Mouse (Mus musculus) forebrain, embryonic 14.5 days (tissue): ENCODE measurements around the gene Tmem106c. TPM values are rescaled to one million over a fixed set of nuclear protein-coding genes. Genes with fewer than 3 reads are reported as not detected.

Source experiments
- ATAC-seq: fragments of 200-750 bp; cut with Nextera tagmentation; 2 replicates; pipeline ENCODE4 v1.8.0; 2017; ENCODE audit warnings: mild to moderate bottlenecking, moderate library complexity
- DNase-seq: peaks from one replicate; pipeline ENCODE4 v3.0.0-alpha.2; 2015; ENCODE audit warnings: low spot score
- H3K27ac ChIP-seq: fragments of 300-500 bp; sonication (generic); 2 replicates; pipeline ENCODE4 v1.5.1; 2014; ENCODE audit warnings: low read depth, mild to moderate bottlenecking, control low read depth, low read length, moderate library complexity
- H3K27me3 ChIP-seq: fragments of 300-500 bp; sonication (generic); replicated peaks from 2 replicates; pipeline ENCODE4 v1.6.1; 2014; ENCODE audit warnings: low read length, control low read depth, mixed read lengths; ENCODE audit not compliant: control insufficient read depth, insufficient read depth
- H3K36me3 ChIP-seq: fragments of 300-500 bp; sonication (generic); 2 replicates; pipeline ENCODE4 v1.6.1; 2014; ENCODE audit warnings: low read length, control low read depth; ENCODE audit not compliant: control insufficient read depth, insufficient read depth
- H3K4me1 ChIP-seq: fragments of 300-500 bp; sonication (generic); 2 replicates; pipeline ENCODE4 v1.6.1; 2014; ENCODE audit warnings: antibody characterized with exemption, low read length, control low read depth; ENCODE audit not compliant: control insufficient read depth, insufficient read depth
- H3K4me2 ChIP-seq: fragments of 300-500 bp; sonication (generic); 2 replicates; pipeline ENCODE4 v1.6.1; 2014; ENCODE audit warnings: mild to moderate bottlenecking, control low read depth, low read length
- H3K4me3 ChIP-seq: fragments of 300-500 bp; sonication (generic); 2 replicates; pipeline ENCODE4 v1.5.1; 2014; ENCODE audit warnings: low read depth, low read length, control low read depth
- H3K9ac ChIP-seq: fragments of 300-500 bp; sonication (generic); 2 replicates; pipeline ENCODE4 v1.6.1; 2014; ENCODE audit warnings: mild to moderate bottlenecking, low read length, control low read depth, moderate library complexity
- H3K9me3 ChIP-seq: fragments of 300-500 bp; sonication (generic); replicated peaks from 2 replicates; pipeline ENCODE4 v1.6.1; 2016; ENCODE audit warnings: low read length, control low read depth, mixed read lengths; ENCODE audit not compliant: control insufficient read depth
- WGBS: fragments of 180-500 bp; shearing (Covaris S2); extraction: QIAGEN DNeasy Blood & Tissue Kit; methylation state at CpG from one replicate; pipeline ENCODE4 v1.1.7; 2014; 5-methylcytosine and 5-hydroxymethylcytosine counted together
- polyA plus RNA-seq: library from polyadenylated mRNA; unstranded; fragments of >200 nt; fragmentation: Nextera tagmentation; extraction: Ambion mirVana; gene quantifications from 2 replicates; pipeline ENCODE4 v1.2.1, GENCODE M21; 2014

Tmem106c gene
- polyA plus RNA-seq, 1 experiment from 2014 or later, result 71.7 TPM

DNA sequence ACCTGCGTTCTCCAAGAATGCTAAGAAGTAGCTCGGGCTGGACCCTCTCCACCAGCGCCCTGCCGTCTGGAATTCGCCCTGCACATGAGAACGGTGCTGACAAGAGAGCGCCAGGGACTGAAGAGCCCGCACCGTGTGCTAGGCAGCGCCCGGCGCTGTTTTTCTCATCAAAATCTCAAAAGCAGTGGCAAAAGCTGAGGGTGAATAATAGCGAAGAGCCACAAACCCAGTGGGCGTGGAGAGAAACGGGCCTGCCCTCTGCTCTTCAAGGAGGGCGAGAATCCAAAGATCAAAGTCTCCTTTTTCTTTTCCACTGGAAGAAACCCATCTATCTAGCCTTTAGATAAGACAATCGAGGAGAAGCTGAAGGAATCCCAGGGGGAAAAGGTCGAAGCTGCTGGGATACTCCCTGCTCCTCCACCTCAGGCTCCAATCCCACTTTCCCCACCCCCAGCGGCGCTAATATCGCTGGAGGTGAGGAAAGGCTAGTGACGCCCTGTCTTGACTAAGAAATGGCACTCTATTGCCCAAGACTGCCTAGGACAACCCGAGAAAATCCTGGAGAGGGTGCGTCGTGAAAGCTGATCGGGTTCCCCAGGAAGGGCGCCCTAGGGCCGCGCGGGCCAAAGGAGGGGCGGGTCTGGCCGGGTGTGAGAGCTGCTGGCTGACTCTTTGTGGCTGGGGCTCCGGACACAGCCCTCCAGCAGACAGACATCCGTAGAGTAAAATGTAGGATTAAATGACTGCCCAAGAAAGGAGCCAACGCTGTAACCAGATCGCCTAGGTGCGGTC is 37.5 kb downstream of the Tmem106c start:
- DNase-seq (peak; percentile 57), ATAC-seq (peak; percentile 19)
- H3K36me3 ChIP-seq, result 0 out of 2 replicates have a peak, but pooled peaks cover 4% of the 10 kb centered on the region
- H3K4me2 ChIP-seq, result peak overlapping the region; percentile 79
- WGBS, result 2% methylated on average over 37 of the region's 37 CpGs
- H3K4me3 ChIP-seq, result peak overlapping the region; percentile 43
- no peaks in the 10 kb centered on the region for H3K9me3 ChIP-seq
- H3K4me1 ChIP-seq, result peaks cover 53% of the 10 kb centered on the region
- peaks cover 13% of the 10 kb centered on the region; the same call in 1 of the 2 replicates for H3K27me3 ChIP-seq
- H3K27ac ChIP-seq, result peak overlapping the region; percentile 84
- peak overlapping the region; percentile 69 for H3K9ac ChIP-seq

DNA sequence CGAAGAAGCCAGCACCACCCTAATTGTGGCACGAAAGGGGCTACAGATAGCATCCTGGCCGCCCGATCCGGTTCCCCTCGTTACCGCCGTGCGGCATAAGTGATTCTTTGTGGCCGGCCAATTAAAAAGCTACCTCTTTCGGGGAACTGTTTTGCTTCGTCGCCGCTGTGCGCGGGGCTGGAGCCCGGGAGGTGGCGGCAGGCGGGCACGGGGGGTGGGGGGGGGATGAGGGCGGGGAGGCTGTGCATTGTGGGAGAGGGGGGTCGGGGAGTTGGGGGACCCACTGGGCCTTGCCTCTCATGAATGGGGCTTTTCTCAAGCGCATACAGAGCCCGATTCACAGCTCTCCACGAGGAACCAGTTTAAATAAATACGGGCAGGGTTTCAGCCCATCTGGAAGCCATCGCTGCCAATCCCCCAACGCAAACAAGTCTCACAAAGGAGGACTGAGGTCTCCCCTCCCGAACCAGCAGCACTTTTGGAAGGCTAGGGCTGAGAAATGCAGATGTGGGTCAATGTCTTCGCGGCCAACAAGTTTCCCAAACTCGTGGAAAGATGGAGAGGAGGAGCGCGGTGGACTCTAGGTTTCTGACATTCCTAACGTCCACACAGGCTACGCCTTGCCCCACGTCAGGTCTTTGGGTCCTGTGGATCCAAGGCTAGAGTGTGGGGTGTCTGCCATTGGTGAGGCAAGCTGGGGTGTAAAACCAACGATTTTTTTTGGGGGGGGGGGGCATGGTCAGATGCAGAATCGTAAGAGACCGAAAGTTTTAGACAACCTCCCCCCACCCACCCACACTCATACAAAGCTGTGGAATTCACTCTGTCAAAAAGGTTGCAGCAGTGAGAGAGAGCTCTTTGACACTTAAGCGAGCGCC is 38.4 kb downstream of the Tmem106c start:
- under 1% methylated on average over 42 of the region's 42 CpGs for WGBS
- peak; percentile 68 for ATAC-seq
- Histone ChIP-seq H3K4me1 (peaks cover 51% of the 10 kb centered on the region), H3K36me3 (0 out of 2 replicates have a peak, but pooled peaks cover under 1% of the 10 kb centered on the region), H3K27ac (peak overlapping the region; percentile 84), H3K9me3 (no peaks in the 10 kb centered on the region), H3K4me3 (peak overlapping the region; percentile 43), H3K4me2 (peak overlapping the region; percentile 79), H3K27me3 (peaks cover 13% of the 10 kb centered on the region; the same call in 1 of the 2 replicates), H3K9ac (peak overlapping the region; percentile 69)
- DNase-seq, result peak; percentile 87

DNA sequence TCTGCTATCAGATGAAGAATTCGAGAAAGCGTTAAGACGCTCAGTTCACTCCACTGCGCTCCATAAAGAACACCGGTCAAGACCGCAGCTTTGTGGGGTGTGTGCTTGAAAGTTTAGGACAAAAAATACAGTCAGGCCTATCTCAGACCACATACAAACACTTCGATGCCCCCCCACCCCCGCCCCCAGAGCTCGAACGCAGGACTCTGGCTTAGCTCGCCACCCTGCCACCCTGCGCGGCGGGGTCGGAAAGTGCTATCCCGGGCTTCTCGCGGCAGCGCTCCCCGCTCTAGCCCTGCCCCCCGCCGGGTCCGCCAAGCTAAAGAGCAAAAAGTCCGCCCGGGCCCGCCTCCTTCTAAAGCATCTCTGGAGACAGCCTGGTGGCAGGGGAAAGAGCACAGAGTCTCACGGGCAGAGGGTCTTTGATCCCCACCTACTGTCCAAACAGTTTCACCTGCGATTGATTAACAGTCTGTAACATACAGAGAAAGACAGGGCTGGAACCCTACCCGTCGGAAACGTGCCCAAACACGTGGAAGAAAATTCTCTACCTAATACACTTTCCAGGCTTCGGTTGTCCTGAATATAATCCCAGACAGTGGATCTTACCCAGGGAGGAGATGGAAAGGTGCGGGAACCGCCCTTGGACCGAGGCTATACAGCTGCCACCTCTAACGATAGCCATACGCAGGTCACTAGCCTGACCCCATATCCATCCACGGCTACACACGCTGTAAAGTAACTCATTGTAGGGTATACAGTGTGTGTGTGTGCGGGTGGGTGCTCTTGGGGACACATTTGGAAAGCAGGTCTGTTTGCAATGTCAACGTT is 39.2 kb downstream of the Tmem106c start:
- DNase-seq (peak; percentile 45), ATAC-seq (no peak)
- WGBS, result 1% methylated on average over 42 of the region's 42 CpGs
- Histone ChIP-seq H3K27ac (peak overlapping the region; percentile 84), H3K4me3 (peak overlapping the region; percentile 43), H3K4me1 (peaks cover 45% of the 10 kb centered on the region), H3K27me3 (peaks cover 13% of the 10 kb centered on the region; the same call in 1 of the 2 replicates), H3K9ac (peak overlapping the region; percentile 69), H3K4me2 (peak overlapping the region; percentile 79), H3K36me3 (no peaks in the 10 kb centered on the region), H3K9me3 (no peaks in the 10 kb centered on the region)

DNA sequence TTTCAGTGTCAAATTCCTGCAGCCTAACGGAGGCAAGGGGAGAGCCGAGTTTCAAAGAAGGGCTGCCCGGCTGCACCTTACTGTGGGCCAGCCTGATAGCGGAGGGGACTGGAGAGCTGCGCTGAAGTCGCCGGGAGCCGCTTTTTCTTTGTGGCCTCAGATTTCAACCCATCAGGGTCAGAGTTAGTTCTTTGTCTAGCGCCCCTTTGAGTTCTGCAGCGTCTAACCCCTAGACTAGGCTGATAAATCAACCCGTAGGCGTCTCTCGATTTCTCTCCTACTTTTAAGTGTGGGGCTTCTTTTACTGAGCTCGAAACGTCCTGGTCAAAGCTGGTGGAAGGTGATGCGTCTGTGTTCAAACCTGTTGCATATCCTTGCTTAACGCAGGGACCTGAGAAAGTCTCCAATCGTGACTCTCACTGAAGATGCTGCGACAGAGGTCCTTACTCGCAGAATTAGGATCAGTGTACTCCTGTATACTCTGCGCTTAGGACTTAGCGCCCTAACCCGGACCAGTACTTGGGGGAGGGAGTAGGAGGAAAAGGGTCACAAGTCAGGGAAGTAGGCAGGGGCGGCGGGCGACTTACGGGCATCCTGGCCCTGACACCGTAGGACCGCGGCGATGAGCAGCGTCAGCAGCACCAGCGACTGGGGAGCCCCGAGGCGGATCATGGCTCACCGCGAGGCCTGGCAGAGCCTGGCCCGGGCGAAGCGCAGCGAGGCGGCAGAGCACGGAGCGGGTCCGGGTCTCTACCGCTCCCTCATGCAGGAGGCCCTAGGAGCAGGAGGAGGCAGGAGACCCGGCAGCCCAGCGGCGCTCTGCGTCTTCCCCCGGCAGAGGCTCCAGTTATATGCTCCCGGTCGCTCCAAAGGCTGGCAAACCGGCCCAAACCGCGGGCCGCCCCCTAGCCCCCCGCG is 40.1 kb downstream of the Tmem106c start, which contains the start of gene Col2a1:
Gene Col2a1, minus strand, starts transcription at position 874 of the 918 bp plus-strand sequence.
- Histone ChIP-seq H3K4me3 (peak within 1 kb of the TSS; percentile 43), H3K9ac (peak within 1 kb of the TSS; percentile 69), H3K4me1 (peaks cover 42% of the 10 kb centered on the region), H3K36me3 (no peaks in the 10 kb centered on the region), H3K9me3 (no peaks in the 10 kb centered on the region), H3K4me2 (peak within 1 kb of the TSS; percentile 79), H3K27me3 (peaks cover 13% of the 10 kb centered on the region; the same call in 1 of the 2 replicates), H3K27ac (peak within 1 kb of the TSS; percentile 84)
- WGBS, result 1% methylated on average over 58 of the region's 59 CpGs
- ATAC-seq (peak; percentile 42), DNase-seq (peak; percentile 62)

GRCm38 (mm10) chr15:98004740-98005159 is 40.8 kb downstream of the Tmem106c start:
- Histone ChIP-seq H3K4me3 (peak overlapping the region; percentile 43), H3K9ac (peak overlapping the region; percentile 69), H3K36me3 (no peaks in the 10 kb centered on the region), H3K27me3 (peaks cover 10% of the 10 kb centered on the region; the same call in 1 of the 2 replicates), H3K27ac (no peak overlapping the region), H3K4me1 (peaks cover 38% of the 10 kb centered on the region), H3K4me2 (peak overlapping the region; percentile 79), H3K9me3 (no peaks in the 10 kb centered on the region)
- 2% methylated on average over 19 of the region's 19 CpGs for WGBS
- DNase-seq (no peak), ATAC-seq (no peak)

- peaks cover 7% of the 10 kb centered on the region; the same call in 1 of the 2 replicates for H3K27me3 ChIP-seq
- peak overlapping the region; percentile 43 for H3K4me3 ChIP-seq
- ATAC-seq (no peak), DNase-seq (no peak)
- WGBS, result 11% methylated on average over 11 of the region's 11 CpGs
- H3K36me3 ChIP-seq, result no peaks in the 10 kb centered on the region
- H3K4me2 ChIP-seq, result peak overlapping the region; percentile 79
- peaks cover 34% of the 10 kb centered on the region for H3K4me1 ChIP-seq
- H3K9ac ChIP-seq, result peak overlapping the region; percentile 69; the same call in 1 of the 2 replicates
- no peaks in the 10 kb centered on the region for H3K9me3 ChIP-seq
- no peak overlapping the region for H3K27ac ChIP-seq
These were observed 41.2 kb downstream of the Tmem106c start for GRCm38 (mm10) chr15:98005181-98005580.

DNA sequence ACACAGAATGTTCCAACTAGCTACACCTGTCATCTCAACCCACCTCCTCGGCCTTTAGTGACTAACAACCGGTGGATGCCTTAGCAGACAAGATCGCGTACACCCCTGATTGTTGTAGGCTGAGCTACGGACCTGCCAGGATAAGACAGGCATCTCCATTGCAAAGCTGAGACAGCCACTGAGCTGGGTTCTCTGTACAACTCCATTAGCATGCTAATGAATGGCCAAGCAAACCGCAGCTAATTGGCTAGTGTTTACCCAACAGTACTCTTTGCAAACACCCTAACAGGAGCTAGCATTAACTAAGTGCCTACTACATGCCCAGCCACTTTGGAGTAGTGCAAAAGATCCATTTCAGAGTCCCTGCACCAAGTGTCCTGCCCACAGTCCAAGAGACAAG is 48.8 kb downstream of the Tmem106c start:
- Histone ChIP-seq H3K4me1 (no peaks in the 10 kb centered on the region; the same call in 1 of the 2 replicates), H3K9ac (no peak overlapping the region), H3K9me3 (no peaks in the 10 kb centered on the region), H3K4me2 (no peak overlapping the region), H3K27ac (no peak overlapping the region), H3K4me3 (no peak overlapping the region), H3K36me3 (no peaks in the 10 kb centered on the region), H3K27me3 (no peaks in the 10 kb centered on the region)
- DNase-seq (peak; percentile 56), ATAC-seq (peak; percentile 66; the same call in 1 of the 2 replicates)
- WGBS, result 21% methylated on average over 6 of the region's 6 CpGs
